Mouse (Mus musculus): ENCODE measurements at regions not wholly inside any gene's neighbourhood (a gene's known extent, or its start where the extent isn't known, plus 50 kb on each side); places are given as distances from the start of the nearest gene placed in this dataset.

- no peak for TF ChIP-seq CTCF (IDR thresholded peaks at IDR 0.05; ENCODE audit: borderline replicate concordance, insufficient read depth, low read depth, low read length)
- no peak for TF ChIP-seq POLR2A (IDR thresholded peaks at IDR 0.05; ENCODE audit: borderline replicate concordance, insufficient read depth, low read length)
These were observed 265.5 kb downstream of the Gja1 start for GRCm38 (mm10) chr10:56642656-56643055.

All from cerebellum, adult 2 months (tissue).